8 mouse cellular contexts compared by ENCODE assay signal in the genomic region with DNA sequence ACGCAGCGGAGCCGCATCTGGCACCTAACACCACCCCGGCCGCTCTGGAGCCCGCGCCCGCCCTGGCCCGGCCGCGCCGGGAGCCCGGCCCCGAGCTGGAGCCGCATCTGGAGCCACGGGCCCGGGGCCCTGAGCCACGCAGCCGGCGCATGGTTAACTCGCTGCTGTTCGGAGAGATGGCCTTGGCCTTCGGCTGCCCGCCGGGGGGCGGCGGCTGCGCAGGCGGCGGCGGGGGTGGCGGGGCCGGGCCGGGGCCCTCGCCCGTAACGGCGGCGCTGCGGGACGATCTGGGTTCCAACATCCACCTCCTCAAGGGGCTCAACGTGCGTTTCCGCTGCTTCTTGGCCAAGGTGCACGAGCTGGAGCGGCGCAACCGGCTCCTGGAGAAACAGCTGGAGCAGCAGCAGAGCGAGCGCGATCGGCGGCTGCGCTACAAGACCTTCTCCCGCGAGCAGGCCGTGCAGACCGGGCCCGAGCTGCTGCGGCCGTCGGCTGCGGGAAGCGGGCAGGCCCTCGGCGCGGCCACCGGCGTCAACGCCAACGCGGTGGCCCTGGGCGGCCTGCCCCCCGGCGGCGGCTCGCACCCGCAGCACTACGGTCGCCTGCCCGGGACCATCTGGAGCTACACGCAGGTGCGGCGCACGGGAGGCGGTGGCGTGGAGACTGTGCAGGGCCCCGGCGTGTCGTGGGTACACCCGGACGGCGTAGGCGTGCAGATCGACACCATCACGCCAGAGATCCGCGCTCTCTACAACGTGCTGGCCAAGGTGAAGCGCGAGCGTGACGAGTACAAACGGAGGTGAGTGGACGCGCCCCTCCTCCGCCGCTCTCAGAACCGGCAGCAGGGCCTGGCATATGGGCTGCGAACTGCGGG. TPM values are rescaled to one million over a fixed set of nuclear protein-coding genes. Genes with fewer than 3 reads are reported as not detected.
DNase-seq lines count a peak whose midpoint lies in the region; ATAC-seq lines count a peak whose summit lies in the region.
"Had no signal": no experiment of that assay in that cellular context is flagged by ENCODE, and none has a peak within 500 bp of the region (broad histone marks: within the 10 kb centered on the region; RNA-seq: fewer than 3 reads in every experiment).

No protein-coding gene starts in this region.

- no peaks in the 10 kb centered on the region for H3K27me3 ChIP-seq in embryonic facial prominence, embryonic 12.5 days
- no peaks in the 10 kb centered on the region; the same call in 1 of the 2 replicates for H3K27me3 ChIP-seq in hindbrain, embryonic 11.5 days (ENCODE audit: control insufficient read depth, insufficient read depth, low read length)
- no peaks in the 10 kb centered on the region for H3K27me3 ChIP-seq in midbrain, embryonic 11.5 days (ENCODE audit: control insufficient read depth, insufficient read depth, low read length)
- H3K27me3 ChIP-seq in splenic B cell, adult 2 months (ENCODE audit: control insufficient read depth, insufficient read depth, low read length, poor library complexity, severe bottlenecking): no peaks in the 10 kb centered on the region; the same call in 1 of the 2 replicates

- H3K27ac ChIP-seq in embryonic facial prominence, embryonic 12.5 days: peak overlapping the region; percentile 85
- peak overlapping the region; percentile 92 for H3K27ac ChIP-seq in hindbrain, embryonic 11.5 days (ENCODE audit: low read depth, low read length)
- peak overlapping the region; percentile 84 for H3K27ac ChIP-seq in midbrain, embryonic 11.5 days (ENCODE audit: low read depth, low read length)

- no peaks in the 10 kb centered on the region for H3K9me3 ChIP-seq in embryonic facial prominence, embryonic 12.5 days
- no peaks in the 10 kb centered on the region for H3K9me3 ChIP-seq in hindbrain, embryonic 11.5 days (ENCODE audit: control insufficient read depth, low read length)
- H3K9me3 ChIP-seq in midbrain, embryonic 11.5 days (ENCODE audit: control insufficient read depth, low read length): no peaks in the 10 kb centered on the region

- under 1% methylated on average over 111 of the region's 111 CpGs for whole genome bisulfite sequencing in embryonic facial prominence, embryonic 12.5 days
- WGBS in hindbrain, embryonic 11.5 days: under 1% methylated on average over 95 of the region's 111 CpGs
- whole genome bisulfite sequencing in midbrain, embryonic 11.5 days: 1% methylated on average over 103 of the region's 111 CpGs

- peak overlapping the region; percentile 75 for H3K4me3 ChIP-seq in embryonic facial prominence, embryonic 12.5 days
- H3K4me3 ChIP-seq in hindbrain, embryonic 11.5 days (ENCODE audit: low read depth, low read length): peak overlapping the region; percentile 76
- H3K4me3 ChIP-seq in midbrain, embryonic 11.5 days (ENCODE audit: low read depth, low read length): peak overlapping the region; percentile 74

- H3K36me3 ChIP-seq in embryonic facial prominence, embryonic 12.5 days: no peaks in the 10 kb centered on the region
- no peaks in the 10 kb centered on the region for H3K36me3 ChIP-seq in hindbrain, embryonic 11.5 days (ENCODE audit: control insufficient read depth, insufficient read depth, low read length)
- H3K36me3 ChIP-seq in midbrain, embryonic 11.5 days (ENCODE audit: control insufficient read depth, insufficient read depth, low read length): no peaks in the 10 kb centered on the region
- no peaks in the 10 kb centered on the region for H3K36me3 ChIP-seq in splenic B cell, adult 2 months (ENCODE audit: control insufficient read depth, insufficient read depth, low read length, poor library complexity, severe bottlenecking)

- intact Hi-C loops in left cerebral cortex, postnatal 14 days (cut with DNase I): loop anchor here (5.0 kb wide), 1 partner anchor 37 kb away; no protein-coding TSS in a partner anchor

- peak; percentile 25 for ATAC-seq in CD4-positive, CD25-positive, alpha-beta regulatory T cell, adult 4 months
- peak; percentile 54; the same call in 1 of the 2 replicates for ATAC-seq in embryonic facial prominence, embryonic 12.5 days (ENCODE audit: insufficient number of reproducible peaks, insufficient read depth, low FRiP score, low TSS enrichment)
- ATAC-seq in hindbrain, embryonic 11.5 days (ENCODE audit: low FRiP score): peak; percentile 81
- ATAC-seq in midbrain, embryonic 11.5 days (ENCODE audit: low FRiP score): peak; percentile 10

- peak overlapping the region; percentile 89 for H3K9ac ChIP-seq in embryonic facial prominence, embryonic 12.5 days
- peak overlapping the region; percentile 73 for H3K9ac ChIP-seq in hindbrain, embryonic 11.5 days (ENCODE audit: low read depth, low read length)
- peak overlapping the region; percentile 79 for H3K9ac ChIP-seq in midbrain, embryonic 11.5 days (ENCODE audit: low read length)

- peaks cover 41% of the 10 kb centered on the region for H3K4me1 ChIP-seq in embryonic facial prominence, embryonic 12.5 days
- peaks cover 8% of the 10 kb centered on the region for H3K4me1 ChIP-seq in hindbrain, embryonic 11.5 days (replicated peaks; ENCODE audit: control insufficient read depth, insufficient read depth, low read length)
- H3K4me1 ChIP-seq in midbrain, embryonic 11.5 days (ENCODE audit: control insufficient read depth, insufficient read depth, low read length): peaks cover 16% of the 10 kb centered on the region

- peak; percentile 51 for DNase-seq in NIH3T3 (ENCODE audit: low read depth)
- DNase-seq in hindbrain, embryonic 11.5 days (ENCODE audit: low spot score): peak; percentile 62
- DNase-seq in left cerebral cortex, postnatal 14 days (ENCODE audit: low spot score in 2 of 2): peak; percentile 51 to 63
- peak; percentile 96 for DNase-seq in midbrain, embryonic 11.5 days (ENCODE audit: low spot score, missing footprints)
- peak; percentile 62 for DNase-seq in splenic B cell, adult 2 months (ENCODE audit: low read depth, low spot score)

- H3K4me2 ChIP-seq in embryonic facial prominence, embryonic 12.5 days (replicated peaks): peak overlapping the region; percentile 97
- peak overlapping the region; percentile 97 for H3K4me2 ChIP-seq in hindbrain, embryonic 11.5 days (replicated peaks; ENCODE audit: low read depth, low read length)
- peak overlapping the region; percentile 99 for H3K4me2 ChIP-seq in midbrain, embryonic 11.5 days

RNA-seq across cellular contexts. Expression of gene Gm21969, which starts 27.9 kb away (rescaled TPM):
- polyA plus RNA-seq in CD4-positive, CD25-positive, alpha-beta regulatory T cell, adult 4 months (2017; shearing (Covaris generic)): not detected
- not detected in 2 replicates for polyA plus RNA-seq in embryonic facial prominence, embryonic 12.5 days (2016; fragmentation: Nextera tagmentation; extraction: Ambion mirVana)
- not detected in 2 replicates for polyA plus RNA-seq in hindbrain, embryonic 11.5 days (2014; fragmentation: Nextera tagmentation; extraction: Ambion mirVana)
- not detected for total RNA-seq in left cerebral cortex, postnatal 14 days (2021)
- polyA plus RNA-seq in midbrain, embryonic 11.5 days (2014; fragmentation: Nextera tagmentation; extraction: Ambion mirVana): not detected in 2 replicates
- total RNA-seq: neutrophil, adult 5-6 weeks had no signal

RNA-seq across cellular contexts. Expression of gene Iffo2, which starts 44.7 kb away (rescaled TPM):
- 1 to 10 TPM; 3.0 to 3.8 TPM for polyA plus RNA-seq in CD4-positive, CD25-positive, alpha-beta regulatory T cell, adult 4 months (2017; shearing (Covaris generic))
- 6.1 and 6.4 TPM in 2 replicates for polyA plus RNA-seq in embryonic facial prominence, embryonic 12.5 days (2016; fragmentation: Nextera tagmentation; extraction: Ambion mirVana)
- 3.3 and 4.8 TPM in 2 replicates for polyA plus RNA-seq in hindbrain, embryonic 11.5 days (2014; fragmentation: Nextera tagmentation; extraction: Ambion mirVana)
- total RNA-seq in left cerebral cortex, postnatal 14 days (2021): 10 to 100 TPM; 17.2 to 19.6 TPM
- 1.8 and 3.3 TPM in 2 replicates for polyA plus RNA-seq in midbrain, embryonic 11.5 days (2014; fragmentation: Nextera tagmentation; extraction: Ambion mirVana)

RNA-seq across cellular contexts. Expression of gene Aldh4a1, which starts 47.6 kb away (rescaled TPM):
- 10 to 100 TPM; 11.0 to 22.4 TPM for polyA plus RNA-seq in CD4-positive, CD25-positive, alpha-beta regulatory T cell, adult 4 months (2017; shearing (Covaris generic))
- 25.6 and 27.1 TPM in 2 replicates for polyA plus RNA-seq in embryonic facial prominence, embryonic 12.5 days (2016; fragmentation: Nextera tagmentation; extraction: Ambion mirVana)
- 7.8 and 8.8 TPM in 2 replicates for polyA plus RNA-seq in hindbrain, embryonic 11.5 days (2014; fragmentation: Nextera tagmentation; extraction: Ambion mirVana)
- total RNA-seq in left cerebral cortex, postnatal 14 days (2021): 10 to 100 TPM; 17.4 to 18.1 TPM
- 9.9 and 11.2 TPM in 2 replicates for polyA plus RNA-seq in midbrain, embryonic 11.5 days (2014; fragmentation: Nextera tagmentation; extraction: Ambion mirVana)

Comparison
In these comparisons a context has a peak if more than half of its experiments do, and no peak if none do; other contexts are left out.
1. Peak in every context shown above with its lines: DNase-seq, ATAC-seq, H3K4me3 ChIP-seq and H3K27ac ChIP-seq.
2. ATAC-seq: peak in every context shown above with its lines; median percentile 81 in hindbrain, embryonic 11.5 days; 54 in embryonic facial prominence, embryonic 12.5 days; 25 in CD4-positive, CD25-positive, alpha-beta regulatory T cell, adult 4 months; 10 in midbrain, embryonic 11.5 days.